11 mouse cellular contexts compared by ENCODE assay signal in the genomic region with DNA sequence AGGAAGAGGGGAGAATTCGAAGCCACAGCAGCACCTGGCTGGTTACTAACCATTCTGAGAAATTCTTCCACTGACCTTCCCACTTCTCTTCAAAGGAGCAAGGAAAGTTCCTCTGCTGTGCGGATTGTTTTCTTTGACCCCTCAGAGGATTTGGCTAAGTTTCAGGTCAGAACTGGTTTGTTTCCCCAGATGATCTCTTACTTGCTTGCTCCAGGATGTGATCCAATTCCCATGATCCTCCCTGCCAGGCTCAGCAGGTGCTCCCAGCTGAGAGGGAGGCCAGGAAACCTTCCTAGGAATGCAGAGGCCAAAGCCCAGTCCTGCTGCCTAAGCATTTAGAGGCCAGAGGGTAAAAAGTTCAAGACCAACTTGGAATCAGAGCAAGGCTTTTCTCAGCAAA. TPM values are rescaled to one million over a fixed set of nuclear protein-coding genes. Genes with fewer than 3 reads are reported as not detected.
DNase-seq lines count a peak whose midpoint lies in the region; ATAC-seq and TF ChIP-seq lines count a peak whose summit lies in the region.
"Had no signal": no experiment of that assay in that cellular context is flagged by ENCODE, and none has a peak within 500 bp of the region (broad histone marks: within the 10 kb centered on the region; RNA-seq: fewer than 3 reads in every experiment).

No protein-coding gene starts in this region.

- no peaks in the 10 kb centered on the region for H3K9me3 ChIP-seq in limb, embryonic 12.5 days
- H3K9me3 ChIP-seq in limb, embryonic 10.5 days (replicated peaks), result no peaks in the 10 kb centered on the region
- H3K9me3 ChIP-seq in heart, embryonic 14.5 days (ENCODE audit: control insufficient read depth, low read length), result peaks cover 6% of the 10 kb centered on the region
- H3K9me3 ChIP-seq in lung, postnatal 0 days (ENCODE audit: low read length), result no peaks in the 10 kb centered on the region

- WGBS in limb, embryonic 12.5 days, result 46% methylated on average over 2 of the region's 2 CpGs
- 69% methylated on average over 2 of the region's 2 CpGs for WGBS in limb, embryonic 10.5 days
- 39% methylated on average over 2 of the region's 2 CpGs for WGBS in heart, embryonic 14.5 days
- WGBS in lung, postnatal 0 days, result 23% methylated on average over 2 of the region's 2 CpGs

- H3K4me2 ChIP-seq in limb, embryonic 12.5 days, result no peak overlapping the region
- no peak overlapping the region for H3K4me2 ChIP-seq in heart, embryonic 14.5 days (ENCODE audit: low read length)
- H3K4me2 ChIP-seq in lung, postnatal 0 days (replicated peaks; ENCODE audit: low read depth, low read length), result no peak overlapping the region

- no peak for ATAC-seq in limb, embryonic 12.5 days (ENCODE audit: insufficient number of reproducible peaks, insufficient read depth, low FRiP score, low TSS enrichment, low read depth)
- ATAC-seq in heart, embryonic 14.5 days (ENCODE audit: insufficient number of reproducible peaks, insufficient read depth, low FRiP score, low read depth), result no peak
- ATAC-seq in lung, postnatal 0 days, result no peak
- ATAC-seq in frontal cortex, adult (ENCODE audit: low TSS enrichment), result no peak
- ATAC-seq in granulocyte monocyte progenitor cell, adult 5-6 weeks (replicated peaks; ENCODE audit: poor library complexity, severe bottlenecking), result no peak

- no peaks in the 10 kb centered on the region for H3K36me3 ChIP-seq in limb, embryonic 12.5 days
- H3K36me3 ChIP-seq in limb, embryonic 10.5 days, result no peaks in the 10 kb centered on the region
- H3K36me3 ChIP-seq in heart, embryonic 14.5 days (ENCODE audit: control insufficient read depth, insufficient read depth, low read length), result no peaks in the 10 kb centered on the region
- no peaks in the 10 kb centered on the region for H3K36me3 ChIP-seq in lung, postnatal 0 days (ENCODE audit: insufficient read depth, low read length)

- H3K9ac ChIP-seq in limb, embryonic 12.5 days (replicated peaks), result no peak overlapping the region
- H3K9ac ChIP-seq in heart, embryonic 14.5 days (ENCODE audit: low read length), result no peak overlapping the region
- no peak overlapping the region for H3K9ac ChIP-seq in lung, postnatal 0 days (replicated peaks; ENCODE audit: low read depth)

- H3K4me1 ChIP-seq in limb, embryonic 12.5 days (replicated peaks), result no peaks in the 10 kb centered on the region; the same call in 1 of the 2 replicates
- 0 out of 2 replicates have a peak, but pooled peaks cover 11% of the 10 kb centered on the region for H3K4me1 ChIP-seq in limb, embryonic 10.5 days
- H3K4me1 ChIP-seq in heart, embryonic 14.5 days (ENCODE audit: control insufficient read depth in 2 of 2, insufficient read depth in 2 of 2, low read length in 2 of 2), result peaks cover 0 to 3% of the 10 kb centered on the region in 2 experiments; a peak in 1 of 4 replicates
- H3K4me1 ChIP-seq in lung, postnatal 0 days (ENCODE audit: insufficient read depth, low read depth, low read length), result no peaks in the 10 kb centered on the region

- no peak overlapping the region for H3K4me3 ChIP-seq in limb, embryonic 12.5 days (replicated peaks)
- no peak overlapping the region for H3K4me3 ChIP-seq in limb, embryonic 10.5 days
- H3K4me3 ChIP-seq in heart, embryonic 14.5 days (ENCODE audit: control insufficient read depth in 1 of 2, insufficient read depth in 1 of 2, low read depth in 1 of 2, low read length in 2 of 2), result no peak overlapping the region
- H3K4me3 ChIP-seq in lung, postnatal 0 days (ENCODE audit: low read depth, low read length), result no peak overlapping the region

- H3K27me3 ChIP-seq in limb, embryonic 12.5 days, result no peaks in the 10 kb centered on the region; the same call in 1 of the 2 replicates
- H3K27me3 ChIP-seq in limb, embryonic 10.5 days (ENCODE audit: low read depth, poor library complexity, severe bottlenecking), result no peaks in the 10 kb centered on the region
- no peaks in the 10 kb centered on the region for H3K27me3 ChIP-seq in heart, embryonic 14.5 days (ENCODE audit: control insufficient read depth, insufficient read depth, low read length)
- no peaks in the 10 kb centered on the region for H3K27me3 ChIP-seq in lung, postnatal 0 days (replicated peaks; ENCODE audit: insufficient read depth, low read length)

- peak overlapping the region; percentile 46; the same call in 1 of the 2 replicates for H3K27ac ChIP-seq in limb, embryonic 12.5 days
- no peak overlapping the region for H3K27ac ChIP-seq in limb, embryonic 10.5 days
- peak overlapping the region; percentile 16 to 33; a peak in 2 of 4 replicates for H3K27ac ChIP-seq in heart, embryonic 14.5 days (replicated peaks in 1 of 2; ENCODE audit: control insufficient read depth in 1 of 2, insufficient read depth in 1 of 2, low read depth in 2 of 2, low read length in 2 of 2)
- no peak overlapping the region for H3K27ac ChIP-seq in lung, postnatal 0 days (ENCODE audit: low read length)
- H3K27ac ChIP-seq: macrophage had no signal

- TF ChIP-seq CTCF in lung, postnatal 0 days (IDR thresholded peaks at IDR 0.05), result no peak

- DNase-seq in adrenal gland, postnatal 36 days, result peak; percentile 25 to 33
- DNase-seq in adrenal gland, postnatal 14 days, result no peak
- no peak for DNase-seq in limb, embryonic 10.5 days (ENCODE audit: low spot score)
- DNase-seq in lung, postnatal 0 days (ENCODE audit: low spot score), result peak; percentile 17

- TF ChIP-seq EP300 in lung, postnatal 0 days (IDR thresholded peaks at IDR 0.05), result no peak

RNA-seq across cellular contexts. Expression of a gene that starts 14.2 kb away (rescaled TPM):
- 10 to 100 TPM; 31.2 to 40.7 TPM for total RNA-seq in adrenal gland, postnatal 36 days (2021)
- 46.0 and 49.2 TPM in 2 replicates for total RNA-seq in adrenal gland, postnatal 14 days (2021)
- polyA plus RNA-seq in limb, embryonic 12.5 days (2016; fragmentation: Nextera tagmentation; extraction: Ambion mirVana), result 38.3 and 38.9 TPM in 2 replicates
- polyA plus RNA-seq in limb, embryonic 10.5 days (2016; fragmentation: Nextera tagmentation; extraction: Ambion mirVana), result 46.0 and 52.0 TPM in 2 replicates
- 42.4 and 44.5 TPM in 2 replicates for polyA plus RNA-seq in heart, embryonic 14.5 days (2014; fragmentation: Nextera tagmentation; extraction: Ambion mirVana)
- polyA plus RNA-seq in lung, postnatal 0 days (2015; fragmentation: Nextera tagmentation; extraction: Ambion mirVana), result 35.8 and 43.2 TPM in 2 replicates
- 4.2 TPM in 2 replicates for total RNA-seq in granulocyte monocyte progenitor cell, adult 5-6 weeks (2014; fragmentation: Nextera tagmentation)
- total RNA-seq in granulocyte monocyte progenitor cell, adult 5-6 weeks (2017), result 0.52 and 5.6 TPM in 2 replicates

RNA-seq across cellular contexts. Expression of a gene that starts 31.3 kb away (rescaled TPM):
- 1 to 10 TPM; 7.5 to 8.7 TPM for total RNA-seq in adrenal gland, postnatal 36 days (2021)
- total RNA-seq in adrenal gland, postnatal 14 days (2021), result 5.1 and 10.2 TPM in 2 replicates
- 0.99 and 1.1 TPM in 2 replicates for polyA plus RNA-seq in limb, embryonic 12.5 days (2016; fragmentation: Nextera tagmentation; extraction: Ambion mirVana)
- polyA plus RNA-seq in limb, embryonic 10.5 days (2016; fragmentation: Nextera tagmentation; extraction: Ambion mirVana), result 1.2 and 1.6 TPM in 2 replicates
- polyA plus RNA-seq in heart, embryonic 14.5 days (2014; fragmentation: Nextera tagmentation; extraction: Ambion mirVana), result 1.4 and 1.6 TPM in 2 replicates
- polyA plus RNA-seq in lung, postnatal 0 days (2015; fragmentation: Nextera tagmentation; extraction: Ambion mirVana), result 6.2 and 7.4 TPM in 2 replicates
- total RNA-seq in granulocyte monocyte progenitor cell, adult 5-6 weeks (2014; fragmentation: Nextera tagmentation), result 1.5 and 3.0 TPM in 2 replicates
- total RNA-seq in granulocyte monocyte progenitor cell, adult 5-6 weeks (2017), result 1.4 TPM in 1 of 2 replicates, not detected in the other
- total RNA-seq: left cerebral cortex, adult 18-20 months had no signal
- polyA plus RNA-seq: macrophage; neural tube, embryonic 11.5 days had no signal

RNA-seq across cellular contexts. Expression of a gene that starts 51.4 kb away (rescaled TPM):
- 10 to 100 TPM; 28.5 to 58.8 TPM for total RNA-seq in adrenal gland, postnatal 36 days (2021)
- 30.2 and 35.6 TPM in 2 replicates for total RNA-seq in adrenal gland, postnatal 14 days (2021)
- 7.3 and 8.8 TPM in 2 replicates for polyA plus RNA-seq in limb, embryonic 12.5 days (2016; fragmentation: Nextera tagmentation; extraction: Ambion mirVana)
- polyA plus RNA-seq in limb, embryonic 10.5 days (2016; fragmentation: Nextera tagmentation; extraction: Ambion mirVana), result 2.7 and 5.0 TPM in 2 replicates
- 7.8 and 9.0 TPM in 2 replicates for polyA plus RNA-seq in heart, embryonic 14.5 days (2014; fragmentation: Nextera tagmentation; extraction: Ambion mirVana)
- polyA plus RNA-seq in lung, postnatal 0 days (2015; fragmentation: Nextera tagmentation; extraction: Ambion mirVana), result 28.4 and 31.0 TPM in 2 replicates
- 22.5 and 33.1 TPM in 2 replicates for total RNA-seq in granulocyte monocyte progenitor cell, adult 5-6 weeks (2014; fragmentation: Nextera tagmentation)
- 44.0 and 51.7 TPM in 2 replicates for total RNA-seq in granulocyte monocyte progenitor cell, adult 5-6 weeks (2017)

Comparison
In these comparisons a context has a peak if more than half of its experiments do, and no peak if none do; other contexts are left out.
1. DNase-seq: peak in adrenal gland, postnatal 36 days (2 of 2) and lung, postnatal 0 days (single experiment); none in adrenal gland, postnatal 14 days (single experiment) and limb, embryonic 10.5 days (single experiment).
2. H3K27ac ChIP-seq: peak in limb, embryonic 12.5 days (single experiment) and heart, embryonic 14.5 days (2 of 2); none in limb, embryonic 10.5 days (single experiment) and lung, postnatal 0 days (single experiment).